Mouse (Mus musculus) hindbrain, postnatal 0 days (tissue): ENCODE results near the gene Hspa1b. TPM values are rescaled to one million over a fixed set of nuclear protein-coding genes. Genes with fewer than 3 reads are reported as not detected.
"Not testable (repeated sequence)": the region's sequence is repeated elsewhere in the genome, so short reads cannot be mapped to it uniquely, and the experiment has no call there.

Source experiments
- ATAC-seq: fragments of 200-750 bp; cut with Nextera tagmentation; 2 replicates; pipeline ENCODE4 v1.8.0; 2017; ENCODE audit warnings: mild to moderate bottlenecking, moderate TSS enrichment, moderate library complexity
- DNase-seq: peaks from one replicate; pipeline ENCODE4 v3.0.0-alpha.2; 2015; ENCODE audit warnings: low spot score
- H3K27ac ChIP-seq: fragments of 300-500 bp; sonication (generic); 2 replicates; pipeline ENCODE4 v1.5.1; 2014; ENCODE audit warnings: mild to moderate bottlenecking
- H3K27me3 ChIP-seq: fragments of 300-500 bp; sonication (generic); 2 replicates; pipeline ENCODE4 v1.6.1; 2014; ENCODE audit warnings: low read length, mixed read lengths; ENCODE audit not compliant: insufficient read depth
- H3K36me3 ChIP-seq: fragments of 300-500 bp; sonication (generic); 2 replicates; pipeline ENCODE4 v1.6.1; 2014; ENCODE audit warnings: low read length, mixed read lengths; ENCODE audit not compliant: insufficient read depth
- H3K4me1 ChIP-seq: fragments of 300-500 bp; sonication (generic); 2 replicates; pipeline ENCODE4 v1.6.1; 2014; ENCODE audit warnings: antibody characterized with exemption, low read length, mixed read lengths; ENCODE audit not compliant: insufficient read depth
- H3K4me2 ChIP-seq: fragments of 300-500 bp; sonication (generic); 2 replicates; pipeline ENCODE4 v1.6.1; 2014; ENCODE audit warnings: low read depth, mild to moderate bottlenecking, low read length, moderate library complexity, mixed read lengths
- H3K4me3 ChIP-seq: fragments of 300-500 bp; sonication (generic); 2 replicates; pipeline ENCODE4 v1.5.1; 2014; ENCODE audit warnings: low read length
- H3K9ac ChIP-seq: fragments of 300-500 bp; sonication (generic); replicated peaks from 2 replicates; pipeline ENCODE4 v1.6.1; 2014; ENCODE audit warnings: mild to moderate bottlenecking, low read length, moderate library complexity, mixed read lengths
- H3K9me3 ChIP-seq: fragments of 300-500 bp; sonication (generic); 2 replicates; pipeline ENCODE4 v1.6.1; 2016; ENCODE audit warnings: low read length, mixed read lengths
- CTCF ChIP-seq: IDR thresholded peaks from 2 replicates; pipeline ENCODE4 v1.5.1; 2016; ENCODE audit warnings: antibody characterized with exemption, control low read depth, low read depth
- WGBS: fragments of 180-500 bp; shearing (Covaris S2); extraction: QIAGEN DNeasy Blood & Tissue Kit; methylation state at CpG from one replicate; pipeline ENCODE4 v1.1.7; 2014; 5-methylcytosine and 5-hydroxymethylcytosine counted together
- polyA plus RNA-seq: library from polyadenylated mRNA; unstranded; fragments of >200 nt; fragmentation: Nextera tagmentation; extraction: Ambion mirVana; gene quantifications from 2 replicates; pipeline ENCODE4 v1.2.1, GENCODE M21; 2015
- total RNA-seq: library from RNA; depleted of rRNA; stranded (reverse); fragments of >200 nt; gene quantifications from 2 replicates; pipeline ENCODE4 v1.2.3, GENCODE M21; 2014

Gene Hspa1b
- total and polyA plus RNA-seq, 2 experiments from 2014 or later, result 0.51 to 15.2 TPM

DNA sequence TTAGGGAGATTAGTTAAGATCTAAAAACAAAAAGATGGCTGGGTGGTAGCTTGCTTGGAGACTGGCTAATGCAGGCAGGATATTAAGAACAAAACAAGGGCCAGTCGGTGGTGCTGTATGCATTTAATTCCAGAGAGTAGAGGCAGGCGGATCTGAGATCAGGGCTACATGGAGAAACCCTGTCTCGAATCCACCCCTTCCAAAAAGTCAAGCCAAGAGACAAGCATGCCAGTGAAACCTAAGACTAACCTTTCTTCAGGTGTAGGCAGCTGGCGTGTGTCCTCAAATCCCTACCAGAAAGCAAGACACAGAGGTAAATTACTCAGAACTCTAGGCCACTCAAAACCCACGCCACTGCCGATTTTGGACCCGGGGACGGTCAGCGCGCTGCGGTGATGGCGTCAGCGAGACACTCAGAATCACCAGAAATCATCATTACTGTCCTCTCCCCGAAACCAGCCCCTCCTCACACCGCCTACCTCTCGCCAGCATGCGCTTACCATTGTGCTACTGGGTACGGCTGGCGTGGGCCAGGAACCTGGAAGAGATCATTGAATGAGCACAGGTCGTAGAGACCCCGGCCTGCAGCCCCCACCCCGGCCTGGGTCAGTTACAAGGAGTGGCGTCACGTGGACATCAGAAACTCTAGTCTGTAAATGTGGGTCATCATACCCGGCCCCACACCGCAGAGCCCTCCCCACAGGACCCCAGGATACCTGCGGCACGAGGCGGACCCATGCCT lies 7.2 kb downstream of the Hspa1b start:
- WGBS, result under 1% methylated on average over 29 of the region's 29 CpGs
- Histone ChIP-seq H3K9me3 (no peaks in the 10 kb centered on the region), H3K9ac (peak overlapping the region; percentile 93), H3K4me1 (no peaks in the 10 kb centered on the region), H3K27me3 (no peaks in the 10 kb centered on the region), H3K36me3 (0 out of 2 replicates have a peak, but pooled peaks cover 7% of the 10 kb centered on the region), H3K4me3 (peak overlapping the region; percentile 83), H3K4me2 (peak overlapping the region; percentile 89), H3K27ac (peak overlapping the region; percentile 85)
- DNase-seq (no peak), ATAC-seq (peak; percentile 75; the same call in 1 of the 2 replicates)
- no peak for TF ChIP-seq CTCF

DNA sequence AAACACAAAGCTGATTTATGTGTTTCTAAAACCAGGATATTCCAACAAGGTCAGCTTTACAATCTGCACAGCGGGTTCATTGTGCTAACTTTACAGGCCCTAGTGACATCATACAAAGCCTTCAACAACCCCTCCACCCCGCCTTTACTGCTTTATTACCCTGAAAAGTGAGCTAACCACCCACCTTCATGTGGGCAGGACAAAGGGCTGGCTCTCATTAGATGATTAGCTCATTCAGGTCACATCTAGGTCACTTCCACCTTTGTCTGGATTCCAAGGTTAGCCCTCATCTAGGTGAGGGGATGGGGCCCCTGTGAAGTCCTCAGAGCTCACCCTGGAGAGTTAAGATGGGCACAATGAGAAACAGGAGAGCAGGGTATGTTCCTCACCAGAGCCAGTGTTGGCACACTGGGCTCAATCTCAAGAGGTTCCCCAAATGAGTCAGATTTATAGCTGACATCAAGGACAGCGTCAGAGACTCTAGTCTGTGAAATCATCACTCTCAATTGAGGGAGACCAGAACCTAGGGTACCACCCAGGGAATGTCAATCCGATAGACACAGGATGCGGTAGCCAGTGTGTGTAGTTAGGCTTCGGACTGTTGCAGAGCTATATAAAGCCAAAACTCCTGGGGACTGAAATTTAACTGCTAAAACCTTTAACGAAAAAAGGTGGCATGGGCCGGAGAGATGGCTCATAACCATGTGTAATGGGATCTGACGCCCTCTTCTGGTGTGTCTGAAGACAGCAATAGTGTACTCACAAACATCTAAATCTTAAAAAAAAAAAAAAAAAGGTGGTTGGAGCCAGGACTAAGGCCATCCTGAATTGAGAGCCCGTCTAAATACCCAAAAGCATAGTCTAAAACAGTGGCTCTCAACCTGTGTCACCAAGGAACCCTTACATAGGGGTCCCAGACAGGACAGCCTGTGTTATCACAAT lies 8.3 kb downstream of the Hspa1b start:
- Histone ChIP-seq H3K4me2 (peak overlapping the region; percentile 89), H3K9ac (peak overlapping the region; percentile 93), H3K27ac (peak overlapping the region; percentile 85), H3K36me3 (0 out of 2 replicates have a peak, but pooled peaks cover 7% of the 10 kb centered on the region), H3K9me3 (no peaks in the 10 kb centered on the region), H3K4me1 (no peaks in the 10 kb centered on the region), H3K4me3 (peak overlapping the region; percentile 83), H3K27me3 (no peaks in the 10 kb centered on the region)
- ATAC-seq (no peak), DNase-seq (no peak)
- 29% methylated on average over 10 of the region's 10 CpGs for WGBS
- peak; percentile 23 for TF ChIP-seq CTCF

DNA sequence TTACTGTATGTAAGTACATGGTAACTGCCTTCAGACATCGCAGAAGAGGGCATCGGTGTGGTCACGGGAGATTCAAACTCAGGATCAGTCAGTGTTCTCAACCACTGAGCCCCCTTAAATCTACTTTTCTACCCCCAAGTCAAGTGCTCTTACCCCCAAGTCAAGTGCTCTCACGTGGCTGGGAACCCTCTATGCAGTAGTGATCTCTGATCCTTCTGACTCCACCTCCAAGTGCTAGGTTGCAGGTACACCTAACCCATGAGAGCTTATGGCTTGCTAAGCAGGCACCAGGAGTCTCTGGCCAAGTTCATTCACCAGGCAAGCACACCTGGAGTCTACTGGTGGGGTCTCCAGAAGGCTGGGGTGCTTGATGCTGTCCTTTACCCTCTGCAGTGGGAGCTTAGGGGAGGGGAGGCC lies 9.5 kb downstream of the Hspa1b start:
- WGBS, result 37% methylated on average over 4 of the region's 4 CpGs
- H3K27ac ChIP-seq, result no peak overlapping the region
- no peaks in the 10 kb centered on the region for H3K4me1 ChIP-seq
- no peaks in the 10 kb centered on the region for H3K27me3 ChIP-seq
- H3K36me3 ChIP-seq, result 0 out of 2 replicates have a peak, but pooled peaks cover 7% of the 10 kb centered on the region
- no peak overlapping the region for H3K9ac ChIP-seq
- H3K9me3 ChIP-seq, result no peaks in the 10 kb centered on the region
- DNase-seq (no peak), ATAC-seq (no peak)
- no peak overlapping the region for H3K4me2 ChIP-seq
- TF ChIP-seq CTCF, result no peak
- H3K4me3 ChIP-seq, result no peak overlapping the region

DNA sequence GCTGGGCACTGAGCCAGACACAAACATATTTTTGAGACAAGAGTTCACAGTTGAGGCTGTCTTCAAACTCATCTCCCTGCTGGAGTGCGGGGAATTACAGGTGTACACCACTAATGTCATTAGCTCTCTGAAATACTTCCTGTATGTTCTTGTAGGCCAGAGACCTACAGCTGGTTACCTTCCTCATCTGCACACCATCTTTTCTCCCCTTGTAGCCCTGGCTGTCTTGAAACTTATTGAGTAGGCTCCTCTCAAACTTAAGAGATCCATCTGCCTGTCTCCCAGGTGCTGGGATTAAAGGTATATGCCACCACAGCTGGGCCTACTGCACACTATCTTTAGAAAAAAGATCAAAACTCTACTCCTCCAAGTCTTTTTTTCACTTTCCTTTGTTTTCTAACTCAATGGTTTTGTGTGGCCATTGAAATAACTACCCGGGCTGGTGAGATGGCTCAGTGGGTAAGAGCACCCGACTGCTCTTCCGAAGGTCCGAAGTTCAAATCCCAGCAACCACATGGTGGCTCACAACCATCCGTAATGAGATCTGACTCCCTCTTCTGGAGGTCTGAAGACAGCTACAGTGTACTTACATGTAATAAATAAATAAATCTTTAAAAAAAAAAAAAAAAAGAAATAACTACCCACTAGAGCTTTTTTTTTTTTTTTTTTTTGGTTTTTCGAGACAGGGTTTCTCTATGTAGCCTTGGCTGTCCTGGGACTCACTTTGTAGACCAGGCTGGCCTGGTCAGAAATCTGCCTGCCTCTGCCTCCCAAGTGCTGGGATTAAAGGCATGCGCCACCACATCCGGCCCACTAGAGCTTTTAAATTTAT lies 10.1 kb downstream of the Hspa1b start:
- H3K27ac ChIP-seq, H3K4me3 ChIP-seq, H3K4me2 ChIP-seq, ATAC-seq, H3K27me3 ChIP-seq, H3K9ac ChIP-seq, H3K36me3 ChIP-seq, H3K4me1 ChIP-seq, H3K9me3 ChIP-seq: not testable (repeated sequence)
- DNase-seq, result peak; percentile 13
- 65% methylated on average over 9 of the region's 9 CpGs for WGBS

DNA sequence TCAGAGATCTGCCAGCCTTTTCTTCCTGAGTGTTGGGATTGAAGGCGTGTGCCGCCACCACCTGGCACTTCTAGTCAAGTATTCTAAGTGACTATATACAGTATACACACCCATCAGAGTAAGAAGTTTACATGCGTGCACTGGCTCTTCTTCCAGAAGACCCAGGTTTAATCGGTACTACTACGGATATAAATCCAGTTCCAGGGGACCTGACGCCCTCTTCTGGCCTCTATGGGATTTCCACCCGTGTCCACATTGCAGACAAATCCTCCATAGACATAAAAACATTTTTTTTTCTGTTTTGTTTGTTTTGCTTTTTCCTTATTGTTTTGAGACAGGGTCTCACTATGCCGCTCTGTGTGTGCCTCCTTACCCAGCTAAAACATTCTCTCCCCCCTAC lies 11.4 kb downstream of the Hspa1b start:
- Histone ChIP-seq H3K4me3 (no peak overlapping the region), H3K27me3 (no peaks in the 10 kb centered on the region), H3K9ac (no peak overlapping the region), H3K36me3 (0 out of 2 replicates have a peak, but pooled peaks cover 7% of the 10 kb centered on the region), H3K27ac (no peak overlapping the region), H3K4me2 (no peak overlapping the region), H3K4me1 (no peaks in the 10 kb centered on the region), H3K9me3 (no peaks in the 10 kb centered on the region)
- DNase-seq (peak; percentile 56), ATAC-seq (no peak)
- peak; percentile 55 for TF ChIP-seq CTCF
- WGBS, result 26% methylated on average over 8 of the region's 8 CpGs

DNA sequence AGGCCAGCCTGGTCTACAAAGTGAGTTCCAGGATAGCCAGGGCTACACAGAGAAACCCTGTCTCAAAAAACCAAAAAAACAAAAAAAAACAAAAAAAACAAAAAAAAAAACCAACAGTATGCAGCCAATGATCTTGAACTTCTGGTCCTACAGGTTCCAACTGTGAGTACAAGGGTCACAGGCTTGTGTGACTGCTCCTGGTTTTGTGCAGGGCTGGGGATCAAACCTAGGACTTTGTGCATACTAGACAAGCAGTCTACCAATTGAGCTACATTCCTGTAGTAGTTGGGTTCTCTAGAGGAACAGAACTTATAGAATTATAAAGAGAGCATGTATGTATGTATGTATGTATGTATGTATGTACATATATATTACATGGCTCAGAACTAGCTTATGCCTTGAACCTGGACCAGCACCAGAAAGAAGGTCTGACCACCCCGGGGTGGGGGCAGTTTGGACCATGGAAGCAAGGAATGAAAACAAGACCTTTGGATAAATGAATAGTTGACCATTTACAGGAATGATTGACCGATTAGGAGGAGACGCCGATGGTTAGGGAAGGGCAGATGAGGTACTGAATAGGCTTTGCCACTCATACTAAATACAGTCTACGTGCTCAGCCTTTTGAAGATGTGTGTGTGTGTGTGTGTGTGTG lies 12.4 kb downstream of the Hspa1b start:
- H3K27me3 ChIP-seq, result no peaks in the 10 kb centered on the region
- no peak overlapping the region for H3K4me2 ChIP-seq
- H3K27ac ChIP-seq, result no peak overlapping the region
- H3K4me3 ChIP-seq, result no peak overlapping the region
- TF ChIP-seq CTCF, result no peak
- ATAC-seq (no peak), DNase-seq (no peak)
- no peak overlapping the region for H3K9ac ChIP-seq
- no peaks in the 10 kb centered on the region for H3K9me3 ChIP-seq
- 0 out of 2 replicates have a peak, but pooled peaks cover 7% of the 10 kb centered on the region for H3K36me3 ChIP-seq
- WGBS, result 91% methylated on average over 5 of the region's 5 CpGs
- H3K4me1 ChIP-seq, result no peaks in the 10 kb centered on the region
